Mouse (Mus musculus) heart, embryonic 11.5 days (tissue): ENCODE results near the gene Themis. TPM values are rescaled to one million over a fixed set of nuclear protein-coding genes. Genes with fewer than 3 reads are reported as not detected.

Experiments used
- ATAC-seq: fragments of 200-750 bp; cut with Nextera tagmentation; replicated peaks from 2 replicates; pipeline ENCODE4 v1.8.0; 2017; ENCODE audit warnings: moderate library complexity; ENCODE audit not compliant: insufficient number of reproducible peaks, low FRiP score, low TSS enrichment
- H3K27ac ChIP-seq: fragments of 300-500 bp; sonication (generic); 2 replicates; pipeline ENCODE4 v1.5.1; 2014; ENCODE audit warnings: mild to moderate bottlenecking, low read depth, low read length
- H3K27me3 ChIP-seq: fragments of 300-500 bp; sonication (generic); 2 replicates; pipeline ENCODE4 v1.6.1; 2014; ENCODE audit warnings: mild to moderate bottlenecking, low read length, mixed read lengths; ENCODE audit not compliant: control insufficient read depth, insufficient read depth
- H3K36me3 ChIP-seq: fragments of 300-500 bp; sonication (generic); 2 replicates; pipeline ENCODE4 v1.6.1; 2014; ENCODE audit warnings: mild to moderate bottlenecking, low read length, moderate library complexity, mixed read lengths; ENCODE audit not compliant: control insufficient read depth, insufficient read depth
- H3K4me1 ChIP-seq: fragments of 300-500 bp; sonication (generic); 2 replicates; pipeline ENCODE4 v1.6.1; 2014; ENCODE audit warnings: low read length; ENCODE audit not compliant: control insufficient read depth, insufficient read depth
- H3K4me2 ChIP-seq: fragments of 300-500 bp; sonication (generic); 2 replicates; pipeline ENCODE4 v1.6.1; 2014; ENCODE audit warnings: mild to moderate bottlenecking, moderate library complexity
- H3K4me3 ChIP-seq: fragments of 300-500 bp; sonication (generic); 2 replicates; pipeline ENCODE4 v1.5.1; 2014; ENCODE audit warnings: low read depth, low read length
- H3K9ac ChIP-seq: fragments of 300-500 bp; sonication (generic); 2 replicates; pipeline ENCODE4 v1.6.1; 2014; ENCODE audit warnings: mild to moderate bottlenecking, low read depth, low read length, moderate library complexity
- H3K9me3 ChIP-seq: fragments of 300-500 bp; sonication (generic); replicated peaks from 2 replicates; pipeline ENCODE4 v1.6.1; 2016; ENCODE audit warnings: low read length; ENCODE audit not compliant: control insufficient read depth
- WGBS: fragments of 180-500 bp; shearing (Covaris S2); extraction: QIAGEN DNeasy Blood & Tissue Kit; methylation state at CpG from one replicate; pipeline ENCODE4 v1.1.7; 2014; ENCODE audit not compliant: insufficient replicate concordance; 5-methylcytosine and 5-hydroxymethylcytosine counted together
- polyA plus RNA-seq: library from polyadenylated mRNA; unstranded; fragments of >200 nt; fragmentation: Nextera tagmentation; extraction: Ambion mirVana; gene quantifications from 2 replicates; pipeline ENCODE4 v1.2.1, GENCODE M21; 2014

The Themis gene
- polyA plus RNA-seq, 1 experiment from 2014 or later = not detected

DNA sequence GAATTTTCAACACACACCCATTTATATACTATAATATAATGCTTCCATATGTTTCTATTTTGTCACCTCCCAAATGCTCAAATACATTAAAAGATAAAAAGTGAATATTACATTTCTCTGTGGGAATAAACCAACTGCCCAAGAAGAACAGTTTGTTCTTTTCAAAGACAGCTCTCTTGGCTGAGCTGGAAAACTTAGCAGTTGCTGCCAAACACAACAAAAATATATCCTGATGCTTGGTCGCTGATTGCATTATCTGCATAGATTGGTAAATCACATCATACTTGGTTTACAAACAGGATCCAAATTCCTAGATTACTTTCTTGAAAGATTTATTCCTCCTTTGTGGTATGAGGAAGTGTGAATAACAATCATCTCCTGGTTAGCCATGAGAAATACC lies 69.8 kb downstream of the Themis start:
- H3K9ac ChIP-seq = no peak overlapping the region
- H3K9me3 ChIP-seq = 0 out of 2 replicates have a peak, but pooled peaks cover 4% of the 10 kb centered on the region
- H3K4me3 ChIP-seq = no peak overlapping the region
- 67% methylated on average over 1 of the region's 1 CpGs for WGBS
- no peak overlapping the region for H3K27ac ChIP-seq
- ATAC-seq = no peak
- H3K27me3 ChIP-seq = no peaks in the 10 kb centered on the region
- no peaks in the 10 kb centered on the region for H3K36me3 ChIP-seq
- H3K4me2 ChIP-seq = no peak overlapping the region
- H3K4me1 ChIP-seq = no peaks in the 10 kb centered on the region

- no peak overlapping the region for H3K4me2 ChIP-seq
- no peaks in the 10 kb centered on the region for H3K36me3 ChIP-seq
- H3K9me3 ChIP-seq = no peaks in the 10 kb centered on the region
- no peak overlapping the region for H3K9ac ChIP-seq
- ATAC-seq = no peak
- no peak overlapping the region for H3K27ac ChIP-seq
- no peaks in the 10 kb centered on the region for H3K27me3 ChIP-seq
- no peaks in the 10 kb centered on the region for H3K4me1 ChIP-seq
- no peak overlapping the region for H3K4me3 ChIP-seq
These were observed 78.3 kb downstream of the Themis start for GRCm38 (mm10) chr10:28746426-28746825.

DNA sequence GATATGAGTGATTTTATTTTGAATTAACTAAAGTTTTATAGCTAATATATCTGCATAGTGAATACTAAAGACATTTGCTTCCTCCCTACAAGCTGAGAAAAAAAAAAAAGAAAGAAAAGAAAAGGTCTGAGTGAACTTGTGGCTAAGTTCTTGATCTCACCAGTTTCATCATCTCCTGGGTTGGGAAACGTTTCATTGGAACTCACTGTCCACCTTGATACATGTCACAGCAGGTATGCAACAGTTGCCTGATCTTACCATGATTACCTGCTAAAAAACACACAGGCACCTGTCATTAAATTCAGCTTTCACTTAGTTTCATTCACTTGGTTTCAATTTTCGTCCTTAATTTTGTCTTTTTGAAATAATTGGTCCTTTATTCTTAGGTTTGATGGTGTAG lies 85.2 kb downstream of the Themis start:
- Histone ChIP-seq H3K27ac (no peak overlapping the region), H3K4me1 (no peaks in the 10 kb centered on the region), H3K9me3 (no peaks in the 10 kb centered on the region), H3K27me3 (no peaks in the 10 kb centered on the region), H3K4me2 (no peak overlapping the region), H3K36me3 (no peaks in the 10 kb centered on the region), H3K4me3 (no peak overlapping the region), H3K9ac (no peak overlapping the region)
- 62% methylated on average over 2 of the region's 2 CpGs for WGBS
- ATAC-seq = no peak

DNA sequence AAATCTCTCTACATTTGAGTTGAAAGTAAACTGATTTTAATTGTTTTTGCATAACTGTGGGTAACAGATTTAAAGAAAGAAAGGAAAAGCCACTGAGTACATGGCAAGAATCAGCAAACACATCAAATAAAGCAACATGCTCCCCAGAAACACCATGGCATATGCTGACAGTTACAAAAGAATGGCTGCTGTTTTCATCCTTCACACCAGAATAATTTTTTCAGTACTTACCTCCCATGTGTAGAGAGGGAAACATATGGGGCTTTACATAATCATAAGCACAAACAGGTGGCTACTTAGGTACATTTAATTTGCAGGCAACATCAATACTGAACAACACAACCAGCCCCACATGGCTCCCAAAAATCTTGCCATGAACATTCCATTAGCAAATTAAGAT lies 86.8 kb downstream of the Themis start:
- Histone ChIP-seq H3K36me3 (no peaks in the 10 kb centered on the region), H3K27ac (no peak overlapping the region), H3K4me3 (no peak overlapping the region), H3K27me3 (no peaks in the 10 kb centered on the region), H3K4me1 (no peaks in the 10 kb centered on the region), H3K9me3 (no peaks in the 10 kb centered on the region), H3K4me2 (no peak overlapping the region), H3K9ac (no peak overlapping the region)
- ATAC-seq = no peak

DNA sequence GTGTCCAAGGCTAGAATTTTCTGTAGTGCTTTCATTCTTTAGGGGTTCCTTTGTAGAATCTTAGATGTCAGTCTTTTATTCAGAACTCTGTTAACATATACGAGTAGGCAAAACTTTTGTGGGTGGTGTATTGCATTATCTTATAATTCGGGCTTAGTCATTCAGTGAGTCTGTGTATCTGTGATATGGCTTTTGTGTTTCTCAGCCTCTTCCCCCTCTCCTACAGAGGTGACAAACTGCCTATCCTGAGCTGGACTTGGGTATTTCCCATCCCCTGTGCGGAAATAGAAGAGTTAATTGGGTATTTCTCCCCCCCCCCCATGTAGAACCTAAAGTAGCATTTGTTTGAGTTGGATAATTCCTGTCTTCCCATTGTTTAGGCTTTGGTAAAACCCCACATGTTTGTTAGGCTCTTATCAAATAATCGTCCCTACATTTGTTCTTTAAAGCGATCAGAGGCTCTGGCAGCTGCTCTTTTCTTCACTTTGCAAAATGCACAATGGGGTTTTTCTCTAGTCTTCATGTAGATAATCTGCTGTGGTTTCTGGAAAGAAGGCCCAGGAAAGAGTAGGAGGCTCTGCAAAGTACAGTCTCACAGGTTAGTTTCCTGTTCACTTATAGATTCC lies 108.7 kb downstream of the Themis start:
- H3K9ac ChIP-seq = no peak overlapping the region
- H3K4me1 ChIP-seq = no peaks in the 10 kb centered on the region
- no peaks in the 10 kb centered on the region for H3K36me3 ChIP-seq
- H3K4me2 ChIP-seq = no peak overlapping the region
- no peak overlapping the region for H3K27ac ChIP-seq
- H3K9me3 ChIP-seq = no peaks in the 10 kb centered on the region
- no peak overlapping the region for H3K4me3 ChIP-seq
- WGBS = 71% methylated on average over 5 of the region's 5 CpGs
- no peak for ATAC-seq
- H3K27me3 ChIP-seq = no peaks in the 10 kb centered on the region

DNA sequence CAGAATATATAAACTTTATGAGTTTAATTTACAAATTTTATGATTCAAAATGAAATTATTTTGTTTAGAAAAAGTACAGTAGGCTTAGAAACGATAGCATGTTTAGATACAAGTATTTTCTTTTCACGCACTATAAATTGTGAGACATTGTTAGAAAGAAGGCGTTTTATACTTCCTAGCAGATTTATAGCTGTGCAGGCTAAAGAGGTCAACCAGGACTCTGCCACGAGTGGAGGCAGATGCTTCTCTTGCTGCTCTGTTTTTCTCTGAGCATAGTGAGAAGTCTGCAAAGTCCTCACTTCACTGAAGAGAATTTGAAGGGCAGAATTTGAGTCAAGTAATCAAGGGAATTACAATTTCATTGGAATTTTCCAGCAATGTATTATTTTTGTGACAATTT lies 131.3 kb downstream of the Themis start:
- Histone ChIP-seq H3K27ac (no peak overlapping the region), H3K9me3 (no peaks in the 10 kb centered on the region), H3K27me3 (no peaks in the 10 kb centered on the region), H3K4me2 (no peak overlapping the region), H3K4me1 (no peaks in the 10 kb centered on the region), H3K9ac (no peak overlapping the region), H3K36me3 (no peaks in the 10 kb centered on the region), H3K4me3 (no peak overlapping the region)
- WGBS = 78% methylated on average over 4 of the region's 4 CpGs
- no peak for ATAC-seq

DNA sequence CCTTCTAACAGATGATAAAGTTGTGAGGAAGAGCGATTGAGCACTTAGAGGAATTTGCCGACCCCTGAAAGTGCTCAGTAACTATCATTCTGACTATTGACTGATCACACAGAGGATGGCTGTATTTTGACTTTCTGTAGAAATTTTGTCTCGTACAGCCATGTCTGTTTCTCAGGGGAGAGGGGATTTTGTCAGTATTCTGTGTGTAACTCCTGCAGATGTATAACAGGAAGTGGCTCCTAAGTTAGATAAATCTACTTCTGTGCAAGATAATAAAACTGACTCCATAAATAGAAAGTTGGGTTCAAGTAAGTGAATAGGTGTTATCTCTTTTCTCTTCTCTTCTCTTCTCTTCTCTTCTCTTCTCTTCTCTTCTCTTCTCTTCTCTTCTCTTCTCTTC lies 137.0 kb downstream of the Themis start:
- no peak overlapping the region for H3K4me3 ChIP-seq
- H3K9me3 ChIP-seq = no peaks in the 10 kb centered on the region
- no peaks in the 10 kb centered on the region for H3K4me1 ChIP-seq
- no peak for ATAC-seq
- no peaks in the 10 kb centered on the region for H3K36me3 ChIP-seq
- 73% methylated on average over 3 of the region's 3 CpGs for WGBS
- H3K9ac ChIP-seq = no peak overlapping the region
- H3K4me2 ChIP-seq = no peak overlapping the region
- no peaks in the 10 kb centered on the region for H3K27me3 ChIP-seq
- H3K27ac ChIP-seq = no peak overlapping the region

GRCm38 (mm10) chr10:28811928-28812570 lies 143.9 kb downstream of the Themis start:
- no peaks in the 10 kb centered on the region for H3K9me3 ChIP-seq
- H3K27ac ChIP-seq = no peak overlapping the region
- no peaks in the 10 kb centered on the region for H3K27me3 ChIP-seq
- ATAC-seq = no peak
- H3K4me2 ChIP-seq = no peak overlapping the region
- no peak overlapping the region for H3K4me3 ChIP-seq
- no peaks in the 10 kb centered on the region for H3K36me3 ChIP-seq
- H3K9ac ChIP-seq = no peak overlapping the region
- WGBS = 71% methylated on average over 5 of the region's 5 CpGs
- no peaks in the 10 kb centered on the region for H3K4me1 ChIP-seq

GRCm38 (mm10) chr10:28812571-28812936 lies 144.4 kb downstream of the Themis start:
- no peak overlapping the region for H3K4me2 ChIP-seq
- H3K9me3 ChIP-seq = no peaks in the 10 kb centered on the region
- no peak overlapping the region for H3K27ac ChIP-seq
- no peaks in the 10 kb centered on the region for H3K27me3 ChIP-seq
- H3K4me3 ChIP-seq = no peak overlapping the region
- no peak overlapping the region for H3K9ac ChIP-seq
- no peaks in the 10 kb centered on the region for H3K36me3 ChIP-seq
- no peak for ATAC-seq
- no peaks in the 10 kb centered on the region for H3K4me1 ChIP-seq
